Mouse (Mus musculus) testis, adult 2 months (tissue): ENCODE measurements around the gene Rnf44. TPM values are rescaled to one million over a fixed set of nuclear protein-coding genes. Genes with fewer than 3 reads are reported as not detected.

Experiments used
- H3K27ac ChIP-seq: fragments of 200-500 bp; 2 replicates; pipeline ENCODE4 v1.5.1; 2012; ENCODE audit warnings: low read depth, low read length; ENCODE audit not compliant: control insufficient read depth, insufficient read depth
- H3K27me3 ChIP-seq: fragments of 200-500 bp; 2 replicates; pipeline ENCODE4 v1.6.1; 2012; ENCODE audit warnings: mild to moderate bottlenecking, low read length, moderate library complexity; ENCODE audit not compliant: control insufficient read depth, insufficient read depth
- H3K36me3 ChIP-seq: fragments of 200-500 bp; 2 replicates; pipeline ENCODE4 v1.6.1; 2012; ENCODE audit warnings: mild to moderate bottlenecking, low read length; ENCODE audit not compliant: control insufficient read depth, insufficient read depth
- H3K4me1 ChIP-seq: fragments of 200-500 bp; 2 replicates; pipeline ENCODE4 v1.6.1; 2012; ENCODE audit warnings: low read length; ENCODE audit not compliant: control insufficient read depth, insufficient read depth
- H3K4me3 ChIP-seq: fragments of 200-500 bp; 2 replicates; pipeline ENCODE4 v1.5.1; 2012; ENCODE audit warnings: low read depth, mild to moderate bottlenecking, low read length, moderate library complexity, mixed read lengths; ENCODE audit not compliant: control insufficient read depth
- CTCF ChIP-seq: fragments of 200-500 bp; IDR thresholded peaks from 2 replicates; pipeline ENCODE4 v1.5.1; 2012; ENCODE audit warnings: low read depth, mild to moderate bottlenecking, inconsistent platforms, low read length, moderate library complexity; ENCODE audit not compliant: control insufficient read depth, insufficient read depth, insufficient replicate concordance
- POLR2A ChIP-seq: fragments of 200-500 bp; IDR thresholded peaks from 2 replicates; pipeline ENCODE4 v1.6.1; 2012; ENCODE audit warnings: low read depth, mild to moderate bottlenecking, inconsistent platforms, low read length, moderate library complexity; ENCODE audit not compliant: control insufficient read depth
- polyA plus RNA-seq: library from polyadenylated mRNA; depleted of rRNA; stranded (reverse); fragments of >200 nt; gene quantifications from 2 replicates; pipeline ENCODE4 v1.2.3, GENCODE M21; 2012

The Rnf44 gene
- polyA plus RNA-seq, 1 experiment = 418 TPM

DNA sequence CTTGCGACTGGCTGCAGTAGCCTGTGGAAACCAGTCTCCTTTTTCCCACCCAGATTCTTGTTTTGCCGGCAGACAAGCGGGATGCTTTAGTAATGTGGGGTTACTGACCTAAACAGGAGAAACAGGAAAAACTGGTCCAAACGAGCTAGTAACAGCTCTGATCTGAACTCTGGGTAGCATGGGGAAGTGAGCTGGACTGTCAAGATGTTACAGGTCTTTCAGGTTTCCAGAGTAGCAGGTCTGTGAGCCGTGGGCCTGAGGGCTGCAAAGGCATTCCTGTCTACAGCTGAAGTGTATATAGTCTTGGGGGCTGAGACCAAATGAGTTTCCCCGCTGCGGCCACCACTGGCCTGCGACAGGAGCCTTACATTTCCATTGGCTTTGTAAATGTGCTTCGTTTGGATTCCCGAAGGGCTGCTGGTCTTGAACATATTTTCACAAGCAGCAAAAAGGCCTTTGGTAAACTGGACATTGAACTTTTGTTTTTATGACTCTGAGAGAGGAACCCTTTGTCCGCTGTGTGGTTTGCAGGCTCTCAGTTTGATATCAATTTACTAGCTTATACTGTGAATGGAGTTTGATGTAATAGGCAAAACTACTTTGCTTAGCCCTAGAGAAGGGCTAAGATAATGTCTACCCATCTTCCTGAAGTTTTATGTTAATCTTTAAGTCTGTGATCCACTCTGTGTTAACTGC, 17.7 kb downstream of the Rnf44 start:
- no peak overlapping the region for H3K4me3 ChIP-seq
- no peaks in the 10 kb centered on the region for H3K4me1 ChIP-seq
- no peak overlapping the region for H3K27ac ChIP-seq
- no peak for TF ChIP-seq CTCF
- TF ChIP-seq POLR2A = no peak
- no peaks in the 10 kb centered on the region for H3K36me3 ChIP-seq
- no peaks in the 10 kb centered on the region for H3K27me3 ChIP-seq

DNA sequence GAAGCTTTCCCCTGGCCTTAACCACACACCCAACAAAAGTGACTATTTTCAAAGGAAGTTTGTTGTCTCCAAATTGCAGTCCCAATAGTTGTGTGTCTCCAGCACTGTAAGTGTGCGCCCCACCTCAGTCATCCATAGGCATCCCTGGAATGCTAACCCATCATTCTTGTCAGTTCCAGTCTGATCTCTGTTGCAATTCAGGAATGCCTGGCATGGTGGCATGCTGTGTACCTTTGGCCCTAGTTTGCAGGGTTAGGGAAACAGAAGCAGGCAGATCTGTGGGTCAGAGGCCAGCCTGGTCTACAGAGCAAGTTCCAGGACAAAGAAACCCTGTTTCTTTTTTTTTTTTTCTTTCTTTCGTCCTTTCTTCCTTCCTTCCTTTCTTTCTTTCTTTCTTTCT, 23.2 kb downstream of the Rnf44 start:
- Histone ChIP-seq H3K4me1 (no peaks in the 10 kb centered on the region), H3K4me3 (no peak overlapping the region), H3K27ac (no peak overlapping the region), H3K27me3 (no peaks in the 10 kb centered on the region), H3K36me3 (no peaks in the 10 kb centered on the region)
- TF ChIP-seq POLR2A (no peak), CTCF (no peak)

DNA sequence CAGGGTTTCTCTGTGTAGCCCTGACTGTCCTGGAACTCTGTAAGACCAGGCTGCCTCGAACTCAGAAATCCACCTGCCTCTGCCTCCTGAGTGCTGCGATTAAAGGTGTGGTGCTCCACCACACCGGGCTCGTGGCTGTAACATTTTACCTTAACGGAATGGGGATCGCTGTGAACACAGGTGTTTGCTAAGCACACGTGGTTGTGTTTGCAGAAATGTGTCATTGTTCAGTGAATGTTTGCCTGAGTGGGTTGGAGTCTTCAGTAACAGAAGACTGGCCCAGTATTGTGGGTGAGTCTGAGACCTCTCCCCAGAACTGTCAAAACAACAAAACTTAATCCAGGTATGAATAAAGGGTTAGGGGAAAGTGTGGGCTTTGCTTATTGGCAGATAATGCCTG, 28.6 kb downstream of the Rnf44 start:
- Histone ChIP-seq H3K4me3 (no peak overlapping the region), H3K36me3 (peaks cover 1% of the 10 kb centered on the region; the same call in 1 of the 2 replicates), H3K4me1 (0 out of 2 replicates have a peak, but pooled peaks cover 2% of the 10 kb centered on the region), H3K27me3 (no peaks in the 10 kb centered on the region), H3K27ac (no peak overlapping the region)
- no peak for TF ChIP-seq POLR2A
- no peak for TF ChIP-seq CTCF

DNA sequence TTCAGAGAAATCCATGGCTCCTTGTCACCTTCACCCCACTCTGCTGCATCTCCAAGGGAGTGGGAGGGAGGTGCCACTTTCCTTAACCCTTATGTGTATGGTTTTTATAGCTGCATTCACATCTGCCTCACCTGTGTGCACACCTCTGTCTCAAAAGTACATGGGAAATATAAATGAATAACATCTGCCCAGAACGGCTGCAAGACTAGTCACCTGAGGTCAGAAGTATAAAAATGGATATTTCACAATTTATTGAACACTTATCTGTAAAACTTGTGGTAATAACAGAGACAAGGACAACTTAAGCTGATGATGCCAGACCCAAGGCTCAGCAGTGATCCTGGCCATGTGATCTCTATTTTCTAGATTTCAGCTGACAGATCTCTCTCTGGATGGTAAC, 29.2 kb downstream of the Rnf44 start:
- Histone ChIP-seq H3K27me3 (no peaks in the 10 kb centered on the region), H3K36me3 (peaks cover 1% of the 10 kb centered on the region; the same call in 1 of the 2 replicates), H3K4me1 (0 out of 2 replicates have a peak, but pooled peaks cover 2% of the 10 kb centered on the region), H3K4me3 (no peak overlapping the region), H3K27ac (no peak overlapping the region)
- TF ChIP-seq CTCF = no peak
- no peak for TF ChIP-seq POLR2A

DNA sequence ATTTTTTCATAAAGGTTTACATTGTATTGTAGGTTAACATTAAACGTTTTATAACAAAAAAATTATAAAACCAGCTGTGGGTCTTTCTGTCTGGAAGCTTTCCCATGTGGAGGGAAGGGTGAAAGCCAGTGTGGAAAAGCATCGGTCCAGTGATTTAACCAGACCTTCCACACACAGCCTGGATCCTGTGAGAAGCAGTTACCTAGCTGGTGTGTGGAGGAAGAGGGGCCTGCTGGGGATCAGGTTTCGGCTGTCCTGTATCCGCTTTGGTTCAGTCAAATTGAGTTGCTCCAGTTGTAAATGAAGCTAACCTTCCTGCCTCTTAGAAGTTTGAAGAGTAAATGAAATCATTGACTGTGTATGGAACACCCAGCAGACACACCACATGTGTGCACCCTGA, 29.7 kb downstream of the Rnf44 start:
- no peaks in the 10 kb centered on the region for H3K27me3 ChIP-seq
- H3K4me1 ChIP-seq = 0 out of 2 replicates have a peak, but pooled peaks cover 2% of the 10 kb centered on the region
- H3K36me3 ChIP-seq = peaks cover 1% of the 10 kb centered on the region; the same call in 1 of the 2 replicates
- no peak overlapping the region for H3K4me3 ChIP-seq
- TF ChIP-seq CTCF = no peak
- no peak for TF ChIP-seq POLR2A
- H3K27ac ChIP-seq = no peak overlapping the region

DNA sequence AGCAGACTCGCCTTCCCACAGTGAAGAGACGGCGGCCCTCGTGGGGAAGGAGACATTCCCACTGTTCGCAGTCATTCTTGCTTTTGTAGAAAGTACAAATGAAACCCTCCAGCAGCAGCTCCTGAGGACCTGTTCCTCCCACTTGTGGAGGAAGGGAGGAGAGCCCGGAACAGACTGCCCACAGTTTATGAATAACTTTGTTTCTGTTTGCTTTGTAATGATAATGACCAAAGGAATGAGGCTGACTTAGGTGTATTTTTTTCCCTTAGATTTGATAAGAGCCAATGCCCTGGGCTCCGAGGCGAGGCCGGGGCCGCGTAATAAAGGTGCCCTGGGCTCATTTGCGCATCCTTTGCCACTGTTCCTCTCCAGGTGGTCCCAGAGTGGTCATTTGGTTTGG, 32.3 kb downstream of the Rnf44 start:
- H3K4me1 ChIP-seq = 0 out of 2 replicates have a peak, but pooled peaks cover 2% of the 10 kb centered on the region
- H3K27me3 ChIP-seq = no peaks in the 10 kb centered on the region
- H3K36me3 ChIP-seq = peaks cover 2% of the 10 kb centered on the region
- TF ChIP-seq POLR2A (no peak), CTCF (no peak)
- H3K27ac ChIP-seq = no peak overlapping the region
- no peak overlapping the region for H3K4me3 ChIP-seq

DNA sequence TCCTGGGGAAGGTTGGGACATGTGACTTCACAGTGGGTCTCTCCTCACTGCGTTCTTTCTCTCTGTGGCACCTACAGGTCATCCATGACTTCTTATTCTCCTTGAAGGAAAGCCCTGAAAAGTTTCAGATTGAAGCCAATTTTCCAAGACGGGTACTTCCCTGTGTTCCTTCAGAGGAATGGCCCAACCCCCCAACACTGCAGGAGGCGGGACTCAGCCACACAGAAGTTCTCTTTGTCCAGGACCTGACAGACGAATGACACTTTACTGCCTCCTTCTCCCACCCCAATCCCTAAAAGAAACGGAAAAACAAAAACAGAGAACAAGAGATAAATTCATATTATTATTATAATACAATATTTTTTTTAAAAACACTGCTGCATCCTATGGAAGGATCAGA, 32.8 kb downstream of the Rnf44 start:
- H3K27me3 ChIP-seq = no peaks in the 10 kb centered on the region
- 0 out of 2 replicates have a peak, but pooled peaks cover 2% of the 10 kb centered on the region for H3K4me1 ChIP-seq
- peaks cover 2% of the 10 kb centered on the region for H3K36me3 ChIP-seq
- no peak overlapping the region for H3K4me3 ChIP-seq
- no peak for TF ChIP-seq CTCF
- TF ChIP-seq POLR2A = no peak
- no peak overlapping the region; the same call in 1 of the 2 replicates for H3K27ac ChIP-seq
